Mouse (Mus musculus): Measurements from ENCODE around the gene Fjx1.

- TF ChIP-seq CTCF (IDR thresholded peaks at IDR 0.05; ENCODE audit: insufficient read depth, low read depth, low read length) = no peak
- TF ChIP-seq POLR2A (IDR thresholded peaks at IDR 0.05; ENCODE audit: insufficient read depth, low read depth, low read length) = no peak
These were observed 21.2 kb downstream of the Fjx1 start for GRCm38 (mm10) chr2:102431084-102431483.

Data from olfactory bulb, adult 2 months (tissue).